Mouse (Mus musculus) splenic B cell, adult 2 months (primary cell): ENCODE results near the gene Rassf3.

Source experiments
- DNase-seq: peaks from one replicate; pipeline ENCODE4 v3.0.0-alpha.2; 2011; ENCODE audit warnings: low read depth, low spot score
- H3K27me3 ChIP-seq: 2 replicates; pipeline ENCODE4 v1.6.1; 2012; ENCODE audit warnings: mild to moderate bottlenecking, low read length, moderate library complexity, mixed read lengths; ENCODE audit not compliant: control insufficient read depth, poor library complexity, insufficient read depth, severe bottlenecking
- H3K36me3 ChIP-seq: 2 replicates; pipeline ENCODE4 v1.6.1; 2012; ENCODE audit warnings: mild to moderate bottlenecking, low read length, moderate library complexity, mixed read lengths; ENCODE audit not compliant: control insufficient read depth, poor library complexity, insufficient read depth, severe bottlenecking

The Rassf3 gene

DNA sequence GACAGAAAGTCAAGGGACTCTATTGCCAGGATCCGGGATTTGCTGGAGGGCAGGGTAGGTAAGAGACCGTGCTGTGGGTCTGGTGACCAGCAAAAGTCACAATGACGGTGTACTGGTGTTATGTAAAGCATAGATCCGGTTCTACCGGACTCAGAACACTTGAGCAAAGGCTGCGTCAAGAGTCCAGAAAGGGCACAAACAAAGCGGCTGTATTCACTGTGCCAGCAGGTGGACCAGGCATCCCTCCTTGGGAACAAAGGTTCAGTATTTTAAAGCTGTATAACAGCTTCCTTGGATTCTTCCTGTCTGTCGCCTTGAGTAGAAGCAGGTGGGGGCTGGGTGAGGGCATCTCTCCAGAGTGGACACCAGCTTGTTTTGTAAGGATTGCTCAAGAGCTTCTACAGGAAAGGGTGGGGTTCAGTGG is 22.3 kb upstream of the Rassf3 start:
- Histone ChIP-seq H3K36me3 (no peaks in the 10 kb centered on the region), H3K27me3 (no peaks in the 10 kb centered on the region)
- DNase-seq = peak; percentile 24

DNA sequence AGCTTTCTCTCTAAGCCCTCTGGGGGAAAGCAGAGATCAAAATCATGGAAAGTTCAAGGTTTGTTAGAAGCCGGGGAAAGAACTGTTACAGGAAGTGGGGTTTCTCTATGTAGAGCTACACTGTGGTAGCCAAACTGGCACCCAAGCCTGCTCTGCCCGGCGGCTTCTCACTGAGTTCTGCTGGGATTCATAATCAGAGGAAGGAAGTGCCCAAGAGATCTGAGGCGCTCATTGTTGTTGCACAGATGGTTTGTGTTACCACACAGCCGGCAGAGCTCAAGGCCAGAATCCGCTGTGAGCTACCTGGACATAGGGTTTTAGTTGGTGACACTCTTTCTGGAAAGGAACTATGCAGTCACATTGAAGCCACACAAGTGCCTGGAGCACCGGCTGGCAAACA is 21.8 kb upstream of the Rassf3 start:
- H3K27me3 ChIP-seq = no peaks in the 10 kb centered on the region
- DNase-seq = no peak
- H3K36me3 ChIP-seq = no peaks in the 10 kb centered on the region

- no peaks in the 10 kb centered on the region for H3K36me3 ChIP-seq
- DNase-seq = no peak
These were observed 20.5 kb upstream of the Rassf3 start for GRCm38 (mm10) chr10:121496616-121497015.

DNA sequence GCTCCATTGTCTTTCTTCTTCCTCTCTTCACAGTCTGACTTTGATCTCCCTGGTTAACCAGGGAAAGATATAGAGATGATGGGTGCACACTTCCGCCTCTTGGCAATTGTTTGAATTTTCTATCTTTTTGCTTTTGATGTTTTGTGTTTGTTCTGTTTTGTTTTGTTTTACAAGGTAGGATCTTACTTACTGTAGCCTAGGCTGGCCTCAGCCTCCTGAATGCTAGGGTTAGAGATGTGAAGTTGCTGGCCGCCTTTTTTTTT is 17.9 kb upstream of the Rassf3 start:
- H3K27me3 ChIP-seq = no peaks in the 10 kb centered on the region
- no peaks in the 10 kb centered on the region for H3K36me3 ChIP-seq
- no peak for DNase-seq

More at GRCm38 (mm10) chr10:121496616-121497015, 20.5 kb upstream of the Rassf3 start:
- H3K27me3 ChIP-seq = no peaks in the 10 kb centered on the region

GRCm38 (mm10) chr10:121493374-121494162 is 17.4 kb upstream of the Rassf3 start:
- Histone ChIP-seq H3K27me3 (no peaks in the 10 kb centered on the region), H3K36me3 (no peaks in the 10 kb centered on the region)
- no peak for DNase-seq

DNA sequence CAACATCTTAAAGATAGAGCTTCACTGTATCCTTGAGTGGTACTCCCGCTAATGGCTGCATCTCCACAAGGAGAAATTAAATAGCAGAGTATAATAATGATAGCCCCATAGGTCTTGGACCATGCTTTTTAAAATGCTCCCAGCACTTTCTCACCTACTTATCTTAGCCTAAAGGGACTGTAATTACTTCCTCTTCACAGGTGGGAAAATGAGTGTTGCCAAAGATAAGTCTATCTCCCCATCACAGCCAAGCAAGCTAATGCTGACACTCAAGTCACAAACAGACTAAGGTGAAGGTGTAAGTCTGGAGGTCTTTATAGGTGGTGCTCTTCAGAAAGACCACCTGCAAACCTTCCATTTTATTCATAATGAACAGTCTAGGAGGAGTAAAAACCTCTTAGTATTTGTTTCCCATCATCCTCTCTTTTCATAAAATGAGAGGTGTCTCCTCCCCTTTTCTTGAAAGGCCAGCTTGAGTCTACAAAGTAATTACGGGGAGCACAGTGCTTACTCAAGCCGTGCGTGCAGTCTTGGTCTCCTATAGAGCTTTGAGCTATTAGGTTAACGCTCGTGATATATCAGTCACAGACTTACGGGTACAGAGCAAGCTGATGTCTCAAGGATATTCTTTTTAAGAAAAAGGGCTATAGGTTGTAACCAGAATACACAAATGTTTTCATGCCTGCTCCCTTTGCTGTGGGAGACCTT is 16.6 kb upstream of the Rassf3 start:
- no peak for DNase-seq
- no peaks in the 10 kb centered on the region for H3K36me3 ChIP-seq
- no peaks in the 10 kb centered on the region for H3K27me3 ChIP-seq

GRCm38 (mm10) chr10:121489941-121490340 is 13.8 kb upstream of the Rassf3 start:
- Histone ChIP-seq H3K36me3 (no peaks in the 10 kb centered on the region), H3K27me3 (no peaks in the 10 kb centered on the region)
- no peak for DNase-seq

DNA sequence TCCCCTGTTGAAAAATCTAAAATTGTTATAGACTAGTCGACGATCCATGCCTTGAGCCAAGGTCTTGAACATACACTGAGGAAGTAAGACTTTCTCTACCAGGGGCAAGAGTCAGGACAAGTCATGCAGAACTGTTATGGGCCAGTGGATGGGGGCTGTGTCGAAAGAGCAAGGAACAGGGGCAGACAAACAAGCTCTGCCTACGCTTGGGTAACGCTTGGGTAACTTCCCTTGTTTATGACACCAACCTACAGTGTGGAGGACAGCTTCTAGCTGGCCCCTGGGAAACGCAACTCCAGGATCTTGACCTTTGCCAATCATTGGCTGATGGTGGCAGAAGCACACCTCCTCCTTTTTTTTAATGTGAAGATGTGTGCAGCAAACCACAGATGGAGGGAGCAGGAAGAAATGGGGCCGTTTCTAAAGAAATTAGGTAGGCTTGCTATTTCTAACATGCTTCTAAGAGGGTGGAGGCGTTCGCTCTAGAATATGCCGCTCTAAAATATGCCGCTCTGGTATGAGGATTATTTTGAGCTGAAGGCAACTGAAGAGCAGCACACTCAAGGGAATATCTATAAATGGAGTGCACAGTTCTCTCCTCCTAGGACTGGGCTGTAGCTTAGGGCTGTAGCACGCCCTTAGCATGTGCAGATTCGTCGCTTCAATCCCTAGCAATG is 12.6 kb upstream of the Rassf3 start:
- Histone ChIP-seq H3K27me3 (no peaks in the 10 kb centered on the region), H3K36me3 (no peaks in the 10 kb centered on the region)
- peak; percentile 88 for DNase-seq

DNA sequence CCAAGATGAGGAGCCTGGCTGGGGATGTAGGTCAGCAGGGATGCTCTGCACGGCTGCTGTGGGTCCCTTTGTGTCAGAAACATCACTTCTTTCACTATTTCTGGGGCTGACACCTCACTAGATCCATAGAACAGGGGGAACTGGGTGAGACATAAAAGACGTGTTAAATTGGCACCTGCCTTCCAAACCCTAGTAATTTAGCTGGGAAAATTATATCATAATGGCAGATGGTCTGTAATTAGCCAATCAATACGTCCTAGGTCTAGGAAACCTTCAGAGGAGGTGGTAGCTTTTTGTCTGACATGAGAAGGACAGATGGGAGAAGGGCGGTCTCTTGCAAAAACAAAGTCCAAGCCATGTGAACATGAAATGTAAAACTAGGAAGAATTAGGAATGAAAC is 11.6 kb upstream of the Rassf3 start:
- Histone ChIP-seq H3K36me3 (no peaks in the 10 kb centered on the region), H3K27me3 (no peaks in the 10 kb centered on the region)
- DNase-seq = no peak

DNA sequence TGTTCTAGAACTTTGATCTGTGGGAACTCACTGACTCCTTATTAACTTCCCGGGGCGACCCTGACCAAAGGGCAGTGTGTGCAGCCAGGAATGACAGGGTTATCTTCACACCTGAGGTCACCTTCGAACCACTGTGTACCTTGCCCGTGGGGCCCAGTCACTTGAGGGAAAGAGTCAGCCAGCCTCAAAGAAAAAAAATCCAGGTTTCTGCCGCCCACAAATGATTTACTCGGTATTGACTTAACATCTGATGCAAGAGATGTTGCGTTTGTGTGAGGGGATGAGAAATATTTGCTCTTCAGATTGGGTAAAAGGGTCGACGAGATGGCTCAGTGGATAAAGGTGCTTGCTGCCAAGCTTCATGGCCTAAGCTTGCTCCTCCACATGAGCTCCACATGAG is 10.2 kb upstream of the Rassf3 start:
- Histone ChIP-seq H3K27me3 (no peaks in the 10 kb centered on the region), H3K36me3 (no peaks in the 10 kb centered on the region)
- DNase-seq = no peak

GRCm38 (mm10) chr10:121483364-121483763 is 7.2 kb upstream of the Rassf3 start:
- Histone ChIP-seq H3K36me3 (no peaks in the 10 kb centered on the region), H3K27me3 (no peaks in the 10 kb centered on the region)
- DNase-seq = no peak

- Histone ChIP-seq H3K36me3 (no peaks in the 10 kb centered on the region), H3K27me3 (no peaks in the 10 kb centered on the region)
- DNase-seq = no peak
These were observed 5.0 kb upstream of the Rassf3 start for GRCm38 (mm10) chr10:121481141-121481540.

GRCm38 (mm10) chr10:121479987-121480386 is 3.8 kb upstream of the Rassf3 start:
- no peak for DNase-seq
- H3K27me3 ChIP-seq = no peaks in the 10 kb centered on the region
- no peaks in the 10 kb centered on the region for H3K36me3 ChIP-seq

GRCm38 (mm10) chr10:121477433-121477832 is 1.3 kb upstream of the Rassf3 start:
- H3K36me3 ChIP-seq = no peaks in the 10 kb centered on the region
- H3K27me3 ChIP-seq = no peaks in the 10 kb centered on the region
- no peak for DNase-seq

DNA sequence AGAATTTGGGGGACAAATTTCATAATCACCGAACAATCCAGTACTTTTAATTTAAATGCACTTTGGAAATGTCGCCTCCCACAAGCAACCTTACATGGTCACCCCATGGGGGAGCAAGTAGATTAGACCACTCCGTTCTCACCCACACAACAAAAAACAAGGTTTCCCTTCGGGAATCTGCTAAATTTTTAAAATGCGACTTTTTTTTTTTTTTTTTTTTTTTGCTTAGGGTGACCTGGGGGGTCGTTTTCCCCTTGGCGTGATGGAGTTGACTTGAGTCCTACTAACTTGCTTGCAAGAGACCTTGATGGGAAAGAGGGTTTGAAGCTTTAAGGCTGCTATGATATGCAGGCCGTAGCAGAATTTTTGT is 806 bp upstream of the Rassf3 start:
- Histone ChIP-seq H3K27me3 (no peaks in the 10 kb centered on the region), H3K36me3 (no peaks in the 10 kb centered on the region)
- DNase-seq = no peak
